Mouse (Mus musculus): ENCODE results near the gene Tmem63b. TPM values are rescaled to one million over a fixed set of nuclear protein-coding genes. Genes with fewer than 3 reads are reported as not detected.

The Tmem63b gene
- polyA plus RNA-seq, 1 experiment from 2014 or later, result 46.9 TPM

GRCm38 (mm10) chr17:45684667-45685131 is 2.0 kb downstream of the Tmem63b start:
- WGBS, result 29% methylated on average over 14 of the region's 14 CpGs
- H3K4me1 ChIP-seq, result peaks cover 45% of the 10 kb centered on the region
- H3K27me3 ChIP-seq (ENCODE audit: poor library complexity, severe bottlenecking), result no peaks in the 10 kb centered on the region
- H3K27ac ChIP-seq, result peak overlapping the region; percentile 96
- peak overlapping the region; percentile 94 for H3K4me3 ChIP-seq
- no peaks in the 10 kb centered on the region for H3K9me3 ChIP-seq
- DNase-seq (ENCODE audit: extremely low spot score, low spot score), result no peak
- H3K36me3 ChIP-seq (replicated peaks), result peaks cover 2% of the 10 kb centered on the region

GRCm38 (mm10) chr17:45682843-45683242 is 3.9 kb downstream of the Tmem63b start:
- peaks cover 54% of the 10 kb centered on the region for H3K4me1 ChIP-seq
- DNase-seq (ENCODE audit: extremely low spot score, low spot score), result no peak
- peaks cover 19% of the 10 kb centered on the region for H3K36me3 ChIP-seq (replicated peaks)
- H3K4me3 ChIP-seq, result no peak overlapping the region
- H3K27me3 ChIP-seq (ENCODE audit: poor library complexity, severe bottlenecking), result no peaks in the 10 kb centered on the region
- H3K9me3 ChIP-seq, result no peaks in the 10 kb centered on the region
- 89% methylated on average over 4 of the region's 4 CpGs for WGBS
- H3K27ac ChIP-seq, result no peak overlapping the region

GRCm38 (mm10) chr17:45681588-45681987 is 5.1 kb downstream of the Tmem63b start:
- H3K4me1 ChIP-seq, result peaks cover 42% of the 10 kb centered on the region
- no peak for DNase-seq (ENCODE audit: extremely low spot score, low spot score)
- H3K9me3 ChIP-seq, result no peaks in the 10 kb centered on the region
- 98% methylated on average over 1 of the region's 1 CpGs for WGBS
- H3K4me3 ChIP-seq, result no peak overlapping the region
- H3K27ac ChIP-seq, result no peak overlapping the region
- peaks cover 30% of the 10 kb centered on the region for H3K36me3 ChIP-seq (replicated peaks)
- H3K27me3 ChIP-seq (ENCODE audit: poor library complexity, severe bottlenecking), result no peaks in the 10 kb centered on the region

DNA sequence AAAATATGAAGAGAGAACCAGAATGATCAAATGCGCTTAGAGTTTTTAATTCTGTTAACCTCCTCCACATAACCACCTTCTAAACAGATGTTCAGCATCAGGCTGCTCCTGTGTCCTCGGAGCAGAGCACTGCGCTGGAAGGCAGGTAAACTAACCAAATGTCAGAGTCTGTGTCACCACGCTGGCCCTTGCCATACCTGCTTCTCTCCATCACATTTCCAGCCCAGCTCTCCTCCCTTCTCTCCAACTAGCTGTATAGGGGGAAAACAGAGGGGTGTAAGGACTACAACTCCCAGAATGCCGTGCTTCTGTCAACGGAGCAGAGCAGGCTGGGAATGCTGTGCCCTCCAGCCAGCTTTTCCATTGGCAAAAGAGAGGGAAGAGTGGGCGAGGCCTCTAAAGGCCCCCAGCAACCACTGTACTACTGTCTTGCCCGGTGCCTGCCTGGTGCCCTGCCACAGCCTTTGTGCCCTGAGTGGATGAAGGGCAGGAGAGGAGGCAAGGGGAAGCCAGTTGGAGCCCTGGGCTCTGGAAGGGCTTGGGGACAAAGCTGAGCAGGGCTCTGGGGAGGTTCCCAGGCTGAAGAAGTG is 6.2 kb downstream of the Tmem63b start:
- H3K9me3 ChIP-seq, result no peaks in the 10 kb centered on the region
- no peaks in the 10 kb centered on the region for H3K27me3 ChIP-seq (ENCODE audit: poor library complexity, severe bottlenecking)
- H3K4me3 ChIP-seq, result peak overlapping the region; percentile 19; the same call in 1 of the 2 replicates
- peaks cover 41% of the 10 kb centered on the region for H3K36me3 ChIP-seq (replicated peaks)
- peak; percentile 34 for DNase-seq (ENCODE audit: extremely low spot score, low spot score)
- H3K4me1 ChIP-seq, result peaks cover 39% of the 10 kb centered on the region
- H3K27ac ChIP-seq, result peak overlapping the region; percentile 72
- 58% methylated on average over 8 of the region's 8 CpGs for WGBS

- peak; percentile 71 for DNase-seq (ENCODE audit: extremely low spot score, low spot score)
- H3K36me3 ChIP-seq (replicated peaks), result peaks cover 64% of the 10 kb centered on the region
- no peaks in the 10 kb centered on the region for H3K27me3 ChIP-seq (ENCODE audit: poor library complexity, severe bottlenecking)
- no peaks in the 10 kb centered on the region for H3K9me3 ChIP-seq
- H3K27ac ChIP-seq, result no peak overlapping the region
- WGBS, result 43% methylated on average over 7 of the region's 7 CpGs
- peaks cover 20% of the 10 kb centered on the region for H3K4me1 ChIP-seq
- H3K4me3 ChIP-seq, result no peak overlapping the region
Observed at GRCm38 (mm10) chr17:45678106-45678505, 8.6 kb downstream of the Tmem63b start.

- WGBS, result 90% methylated on average over 2 of the region's 2 CpGs
- H3K4me3 ChIP-seq, result no peak overlapping the region
- no peak overlapping the region for H3K27ac ChIP-seq
- H3K36me3 ChIP-seq (replicated peaks), result peaks cover 98% of the 10 kb centered on the region
- no peaks in the 10 kb centered on the region for H3K4me1 ChIP-seq
- DNase-seq (ENCODE audit: extremely low spot score, low spot score), result no peak
- H3K9me3 ChIP-seq, result no peaks in the 10 kb centered on the region
- H3K27me3 ChIP-seq (ENCODE audit: poor library complexity, severe bottlenecking), result no peaks in the 10 kb centered on the region
Observed at GRCm38 (mm10) chr17:45672598-45672997, 14.1 kb downstream of the Tmem63b start.

DNA sequence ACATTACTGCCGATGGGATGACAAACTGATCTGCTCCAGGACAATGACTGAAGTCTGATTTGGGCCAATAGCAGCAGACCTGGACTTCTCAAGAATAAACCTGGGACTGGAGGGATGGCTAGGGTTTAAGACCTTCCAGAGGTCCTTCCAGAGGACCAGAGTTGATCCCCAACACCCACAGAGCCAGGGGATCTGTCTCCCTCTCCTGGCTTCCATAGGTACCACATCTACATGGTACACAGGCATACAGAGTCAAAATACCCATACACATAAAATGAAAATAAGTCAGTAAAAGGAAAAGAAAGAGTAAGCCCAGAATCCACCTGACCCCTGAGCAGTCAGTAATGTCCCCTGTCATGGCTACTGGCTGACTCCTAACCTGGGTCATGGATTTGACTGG is 14.9 kb downstream of the Tmem63b start:
- WGBS, result 93% methylated on average over 1 of the region's 1 CpGs
- DNase-seq (ENCODE audit: extremely low spot score, low spot score), result no peak
- H3K4me1 ChIP-seq, result no peaks in the 10 kb centered on the region
- peaks cover 100% of the 10 kb centered on the region for H3K36me3 ChIP-seq (replicated peaks)
- no peaks in the 10 kb centered on the region for H3K27me3 ChIP-seq (ENCODE audit: poor library complexity, severe bottlenecking)
- H3K9me3 ChIP-seq, result no peaks in the 10 kb centered on the region
- no peak overlapping the region for H3K27ac ChIP-seq
- no peak overlapping the region for H3K4me3 ChIP-seq

DNA sequence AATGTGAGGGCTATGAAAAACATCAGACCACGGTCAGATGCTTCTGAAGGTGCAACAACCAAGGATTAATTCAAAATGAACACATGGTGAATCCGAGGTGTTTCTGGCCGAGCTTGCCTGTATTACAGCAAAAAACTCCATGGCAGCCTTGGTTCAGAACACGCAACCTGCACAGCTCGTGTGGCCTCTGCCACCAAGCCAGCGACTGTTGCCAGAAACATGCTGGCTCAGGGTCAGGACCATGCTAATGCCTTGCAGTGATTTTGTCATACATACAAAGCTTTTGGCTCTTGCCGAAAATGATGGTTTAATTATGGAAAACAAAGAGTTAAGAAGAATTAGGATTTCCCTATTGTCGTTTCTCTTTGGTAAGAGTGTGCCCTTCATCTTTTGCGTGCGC is 18.7 kb downstream of the Tmem63b start:
- WGBS, result 92% methylated on average over 10 of the region's 10 CpGs
- no peak for DNase-seq (ENCODE audit: extremely low spot score, low spot score)
- Histone ChIP-seq H3K36me3 (replicated peaks) (peaks cover 100% of the 10 kb centered on the region), H3K9me3 (no peaks in the 10 kb centered on the region), H3K27me3 (ENCODE audit: poor library complexity, severe bottlenecking) (no peaks in the 10 kb centered on the region), H3K27ac (no peak overlapping the region), H3K4me3 (no peak overlapping the region), H3K4me1 (peaks cover 5% of the 10 kb centered on the region)

- Histone ChIP-seq H3K9me3 (no peaks in the 10 kb centered on the region), H3K27me3 (ENCODE audit: poor library complexity, severe bottlenecking) (no peaks in the 10 kb centered on the region), H3K36me3 (replicated peaks) (peaks cover 100% of the 10 kb centered on the region), H3K27ac (no peak overlapping the region), H3K4me3 (no peak overlapping the region), H3K4me1 (peaks cover 5% of the 10 kb centered on the region)
- no peak for DNase-seq (ENCODE audit: extremely low spot score, low spot score)
- 93% methylated on average over 10 of the region's 10 CpGs for WGBS
Observed at GRCm38 (mm10) chr17:45667481-45667880, 19.2 kb downstream of the Tmem63b start.

DNA sequence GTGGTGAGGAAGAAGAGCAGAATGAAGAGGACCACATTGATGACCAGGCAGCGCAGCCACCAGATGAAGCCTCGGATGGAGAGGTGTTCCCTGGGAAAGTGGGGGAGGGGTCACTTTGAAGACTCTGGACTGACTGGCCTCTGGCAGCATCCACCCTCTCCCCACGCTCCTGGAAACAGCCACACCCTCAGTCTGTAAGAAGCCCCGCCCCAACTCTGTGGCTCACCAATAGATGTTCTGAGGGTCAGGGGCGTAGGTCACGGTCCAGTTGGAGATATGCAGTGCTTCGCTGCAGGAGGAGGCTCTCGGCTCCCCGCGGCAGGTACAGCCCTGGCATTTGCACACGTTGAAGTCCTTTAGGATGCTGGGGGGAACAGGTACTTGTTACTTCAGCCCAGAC is 20.6 kb downstream of the Tmem63b start:
- H3K27me3 ChIP-seq (ENCODE audit: poor library complexity, severe bottlenecking), result no peaks in the 10 kb centered on the region
- H3K4me1 ChIP-seq, result peaks cover 5% of the 10 kb centered on the region
- H3K4me3 ChIP-seq, result no peak overlapping the region
- no peak overlapping the region for H3K27ac ChIP-seq
- no peaks in the 10 kb centered on the region for H3K9me3 ChIP-seq
- WGBS, result 83% methylated on average over 11 of the region's 11 CpGs
- DNase-seq (ENCODE audit: extremely low spot score, low spot score), result no peak
- peaks cover 100% of the 10 kb centered on the region for H3K36me3 ChIP-seq (replicated peaks)

- Histone ChIP-seq H3K4me1 (peaks cover 14% of the 10 kb centered on the region), H3K9me3 (no peaks in the 10 kb centered on the region), H3K36me3 (replicated peaks) (peaks cover 96% of the 10 kb centered on the region), H3K27ac (no peak overlapping the region), H3K27me3 (ENCODE audit: poor library complexity, severe bottlenecking) (no peaks in the 10 kb centered on the region), H3K4me3 (no peak overlapping the region)
- no peak for DNase-seq (ENCODE audit: extremely low spot score, low spot score)
- WGBS, result 90% methylated on average over 13 of the region's 13 CpGs
Observed at GRCm38 (mm10) chr17:45664608-45665007, 22.1 kb downstream of the Tmem63b start.

GRCm38 (mm10) chr17:45663106-45663919 is 23.4 kb downstream of the Tmem63b start:
- WGBS, result 25% methylated on average over 27 of the region's 27 CpGs
- Histone ChIP-seq H3K4me1 (peaks cover 24% of the 10 kb centered on the region), H3K4me3 (peak overlapping the region; percentile 32), H3K27ac (no peak overlapping the region), H3K36me3 (replicated peaks) (peaks cover 83% of the 10 kb centered on the region), H3K9me3 (no peaks in the 10 kb centered on the region), H3K27me3 (ENCODE audit: poor library complexity, severe bottlenecking) (no peaks in the 10 kb centered on the region)
- peak; percentile 84 for DNase-seq (ENCODE audit: extremely low spot score, low spot score)

DNA sequence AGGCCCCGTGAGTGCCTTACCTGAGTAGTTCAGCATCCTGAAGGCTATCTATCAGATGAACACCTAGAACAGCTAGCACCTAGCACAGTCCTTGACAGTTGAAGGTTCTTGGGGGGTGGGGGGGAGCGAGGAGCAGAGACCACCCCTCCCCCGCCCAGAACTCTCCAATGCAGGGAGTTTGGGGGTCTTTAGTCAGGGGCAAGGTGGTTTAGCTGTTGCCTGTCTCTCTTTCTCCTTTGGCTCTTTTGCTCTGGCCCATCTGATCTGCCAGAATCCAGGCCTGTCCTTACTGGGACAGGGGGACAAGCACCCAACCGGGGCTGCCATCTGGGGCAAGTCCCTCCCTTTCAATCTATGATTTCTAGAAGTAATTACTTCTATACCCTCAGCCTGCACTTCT is 27.5 kb downstream of the Tmem63b start, which contains the start of gene Capn11:
TSS of gene Capn11 (minus strand) at position 101 of the 400 bp plus-strand sequence.
- Histone ChIP-seq H3K27ac (no peak within 1 kb of the TSS), H3K27me3 (ENCODE audit: poor library complexity, severe bottlenecking) (no peaks in the 10 kb centered on the region), H3K4me1 (peaks cover 24% of the 10 kb centered on the region), H3K4me3 (no peak within 1 kb of the TSS), H3K36me3 (replicated peaks) (peaks cover 42% of the 10 kb centered on the region), H3K9me3 (no peaks in the 10 kb centered on the region)
- WGBS, result 84% methylated on average over 4 of the region's 4 CpGs
- DNase-seq (ENCODE audit: extremely low spot score, low spot score), result no peak

Measured in forebrain, embryonic 10.5 days (tissue).